Mouse (Mus musculus) heart, postnatal 0 days (tissue): Measurements from ENCODE around the gene Slc24a2. TPM values are rescaled to one million over a fixed set of nuclear protein-coding genes. Genes with fewer than 3 reads are reported as not detected.

Experiments
- ATAC-seq: fragments of 200-750 bp; cut with Nextera tagmentation; 2 replicates; pipeline ENCODE4 v1.8.0; 2017; ENCODE audit warnings: low read depth, moderate number of reproducible peaks, moderate library complexity; ENCODE audit not compliant: insufficient read depth
- DNase-seq: peaks from one replicate; pipeline ENCODE4 v3.0.0-alpha.2; 2016; ENCODE audit warnings: low spot score
- H3K27ac ChIP-seq: fragments of 300-500 bp; sonication (generic); 2 replicates; pipeline ENCODE4 v1.5.1; 2014; ENCODE audit warnings: low read depth, mild to moderate bottlenecking
- H3K27me3 ChIP-seq: fragments of 300-500 bp; sonication (generic); 2 replicates; pipeline ENCODE4 v1.6.1; 2014; ENCODE audit warnings: low read length, mixed read lengths; ENCODE audit not compliant: control insufficient read depth, insufficient read depth
- H3K36me3 ChIP-seq: fragments of 300-500 bp; sonication (generic); replicated peaks from 2 replicates; pipeline ENCODE4 v1.6.1; 2014; ENCODE audit warnings: low read length, mixed read lengths; ENCODE audit not compliant: control insufficient read depth, insufficient read depth
- H3K4me1 ChIP-seq: fragments of 300-500 bp; sonication (generic); 2 replicates; pipeline ENCODE4 v1.6.1; 2014; ENCODE audit warnings: antibody characterized with exemption; ENCODE audit not compliant: control insufficient read depth, insufficient read depth
- H3K4me2 ChIP-seq: fragments of 300-500 bp; sonication (generic); 2 replicates; pipeline ENCODE4 v1.6.1; 2014; ENCODE audit warnings: low read depth, mild to moderate bottlenecking, low read length, moderate library complexity
- H3K4me3 ChIP-seq: fragments of 300-500 bp; sonication (generic); 2 replicates; pipeline ENCODE4 v1.5.1; 2014; ENCODE audit warnings: low read depth, low read length
- H3K9ac ChIP-seq: fragments of 300-500 bp; sonication (generic); replicated peaks from 2 replicates; pipeline ENCODE4 v1.6.1; 2014; ENCODE audit warnings: low read depth, low read length, mixed read lengths
- H3K9me3 ChIP-seq: fragments of 300-500 bp; sonication (generic); replicated peaks from 2 replicates; pipeline ENCODE4 v1.6.1; 2016; ENCODE audit warnings: low read length; ENCODE audit not compliant: control insufficient read depth
- CTCF ChIP-seq: IDR thresholded peaks from 2 replicates; pipeline ENCODE4 v1.5.1; 2016; ENCODE audit warnings: antibody characterized with exemption, control low read depth, low read depth
- EP300 ChIP-seq: IDR thresholded peaks from 2 replicates; pipeline ENCODE4 v1.6.1; 2016; ENCODE audit warnings: antibody characterized with exemption, low read depth
- WGBS: fragments of 180-500 bp; shearing (Covaris S2); extraction: QIAGEN DNeasy Blood & Tissue Kit; methylation state at CpG from one replicate; pipeline ENCODE4 v1.1.7; 2014; 5-methylcytosine and 5-hydroxymethylcytosine counted together
- polyA plus RNA-seq: library from polyadenylated mRNA; unstranded; fragments of >200 nt; fragmentation: Nextera tagmentation; extraction: Ambion mirVana; gene quantifications from 2 replicates; pipeline ENCODE4 v1.2.1, GENCODE M21; 2015
- total RNA-seq: library from RNA; depleted of rRNA; stranded (reverse); fragments of >200 nt; gene quantifications from 2 replicates; pipeline ENCODE4 v1.2.3, GENCODE M21; 2014; ENCODE audit warnings: low replicate concordance

The Slc24a2 gene
- total and polyA plus RNA-seq, 2 experiments from 2014 or later, result 2.1 to 9.7 TPM

DNA sequence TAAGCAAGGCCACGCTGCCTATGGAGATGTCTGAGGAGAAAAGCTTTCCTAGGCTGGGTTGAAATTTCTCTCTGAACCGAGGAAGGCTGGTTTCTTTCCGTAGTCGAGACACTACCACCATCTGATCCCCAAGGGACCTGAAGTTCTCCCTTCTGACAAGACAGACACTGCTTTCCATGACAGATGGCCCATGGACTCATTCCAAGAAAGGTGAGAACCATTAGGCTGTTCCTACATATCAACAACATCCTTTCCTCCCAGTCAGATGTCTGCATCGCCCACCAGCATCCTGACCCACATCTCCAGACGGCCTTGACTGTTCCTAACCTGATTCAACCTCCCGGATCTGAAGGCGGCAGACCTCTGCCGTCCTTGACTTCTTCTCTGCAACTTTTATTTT lies 187.0 kb downstream of the Slc24a2 start:
- 85% methylated on average over 9 of the region's 9 CpGs for WGBS

DNA sequence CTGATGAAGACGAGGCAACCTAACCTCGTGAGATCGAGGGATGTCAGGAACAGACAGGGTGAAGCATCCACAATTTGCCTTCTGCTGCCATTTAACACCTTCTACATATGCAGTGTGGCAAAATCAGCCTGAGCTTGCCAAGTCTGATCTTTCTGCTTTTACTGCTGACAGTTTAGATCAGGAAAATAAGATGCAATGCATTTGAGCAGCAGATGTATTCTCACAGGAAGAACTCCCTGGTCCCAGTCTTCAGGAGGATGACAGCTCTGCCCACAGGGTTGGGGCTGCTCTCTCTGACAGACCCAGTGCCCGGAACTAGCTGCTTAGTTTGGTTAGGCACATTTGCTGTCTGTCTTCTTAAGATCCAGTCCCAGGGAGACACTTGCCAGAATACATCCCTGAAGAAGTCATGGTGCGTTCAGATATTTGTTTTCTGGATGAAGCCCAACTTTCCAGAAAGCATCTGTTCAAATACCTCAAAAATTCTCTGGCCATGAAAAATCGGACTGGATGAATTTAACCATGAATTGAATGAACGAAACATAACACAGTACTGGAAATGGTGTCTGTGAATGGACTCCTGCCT lies 188.8 kb downstream of the Slc24a2 start:
- Histone ChIP-seq H3K27me3 (no peaks in the 10 kb centered on the region), H3K4me1 (no peaks in the 10 kb centered on the region), H3K36me3 (no peaks in the 10 kb centered on the region), H3K9me3 (no peaks in the 10 kb centered on the region), H3K27ac (no peak overlapping the region), H3K4me2 (no peak overlapping the region), H3K4me3 (no peak overlapping the region), H3K9ac (no peak overlapping the region)
- TF ChIP-seq EP300 (no peak), CTCF (no peak)
- 74% methylated on average over 7 of the region's 7 CpGs for WGBS
- ATAC-seq (no peak), DNase-seq (no peak)

More for the DNA sequence above, 187.0 kb downstream of the Slc24a2 start:
- Histone ChIP-seq H3K9me3 (no peaks in the 10 kb centered on the region), H3K9ac (no peak overlapping the region), H3K4me1 (no peaks in the 10 kb centered on the region), H3K36me3 (no peaks in the 10 kb centered on the region), H3K27me3 (no peaks in the 10 kb centered on the region), H3K4me2 (no peak overlapping the region), H3K4me3 (no peak overlapping the region), H3K27ac (no peak overlapping the region)
- DNase-seq (no peak), ATAC-seq (no peak)
- no peak for TF ChIP-seq CTCF
- no peak for TF ChIP-seq EP300

DNA sequence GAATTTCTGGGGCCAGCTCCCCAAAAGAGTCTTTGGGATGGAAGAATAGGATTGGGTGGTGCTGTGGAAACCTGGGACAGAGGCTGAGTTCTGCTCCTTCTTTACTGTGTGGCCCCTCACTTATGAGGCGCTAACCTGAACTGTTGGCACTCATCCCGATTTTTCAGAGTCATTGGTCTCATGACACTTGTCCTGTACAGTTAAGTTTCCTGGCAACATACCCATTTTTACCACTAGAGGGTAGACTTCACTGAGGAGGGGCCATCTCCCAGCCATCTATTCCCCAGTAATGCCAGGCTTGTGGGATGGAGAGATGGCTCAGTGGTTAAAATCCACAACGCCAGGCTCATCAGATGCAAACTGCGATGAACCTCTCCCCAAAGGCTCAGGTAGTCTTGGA lies 192.7 kb downstream of the Slc24a2 start:
- TF ChIP-seq EP300 (no peak), CTCF (peak; percentile 72)
- ATAC-seq (peak; percentile 33; the same call in 1 of the 2 replicates), DNase-seq (peak; percentile 72)
- Histone ChIP-seq H3K27me3 (no peaks in the 10 kb centered on the region), H3K4me3 (no peak overlapping the region), H3K9me3 (no peaks in the 10 kb centered on the region), H3K4me2 (no peak overlapping the region), H3K9ac (no peak overlapping the region), H3K27ac (no peak overlapping the region), H3K36me3 (no peaks in the 10 kb centered on the region), H3K4me1 (no peaks in the 10 kb centered on the region)
- WGBS, result 47% methylated on average over 4 of the region's 4 CpGs

DNA sequence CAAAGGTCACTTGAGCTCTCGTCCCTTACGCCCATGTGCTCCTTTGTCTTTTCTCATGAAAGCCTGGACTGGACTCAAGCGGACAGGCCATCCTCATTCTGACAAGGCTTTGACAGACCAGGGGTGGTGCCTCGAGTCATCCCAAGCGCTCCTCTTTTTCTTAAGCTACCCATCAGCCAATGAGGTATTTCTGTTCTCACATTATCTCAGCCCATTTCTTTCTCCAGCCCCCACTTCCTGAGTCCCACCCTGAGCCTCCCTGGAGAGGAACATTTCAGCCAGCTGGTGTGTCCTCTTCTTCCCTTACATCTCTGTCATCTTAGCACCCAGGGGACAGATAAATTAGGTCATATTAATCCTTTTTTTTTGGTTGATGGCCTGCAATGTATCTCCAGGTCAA lies 193.8 kb downstream of the Slc24a2 start:
- no peak for TF ChIP-seq CTCF
- TF ChIP-seq EP300, result no peak
- Histone ChIP-seq H3K4me1 (no peaks in the 10 kb centered on the region), H3K27ac (no peak overlapping the region), H3K36me3 (no peaks in the 10 kb centered on the region), H3K4me2 (no peak overlapping the region), H3K4me3 (no peak overlapping the region), H3K9ac (no peak overlapping the region), H3K9me3 (no peaks in the 10 kb centered on the region), H3K27me3 (no peaks in the 10 kb centered on the region)
- DNase-seq (no peak), ATAC-seq (no peak)
- whole genome bisulfite sequencing, result 64% methylated on average over 5 of the region's 5 CpGs

DNA sequence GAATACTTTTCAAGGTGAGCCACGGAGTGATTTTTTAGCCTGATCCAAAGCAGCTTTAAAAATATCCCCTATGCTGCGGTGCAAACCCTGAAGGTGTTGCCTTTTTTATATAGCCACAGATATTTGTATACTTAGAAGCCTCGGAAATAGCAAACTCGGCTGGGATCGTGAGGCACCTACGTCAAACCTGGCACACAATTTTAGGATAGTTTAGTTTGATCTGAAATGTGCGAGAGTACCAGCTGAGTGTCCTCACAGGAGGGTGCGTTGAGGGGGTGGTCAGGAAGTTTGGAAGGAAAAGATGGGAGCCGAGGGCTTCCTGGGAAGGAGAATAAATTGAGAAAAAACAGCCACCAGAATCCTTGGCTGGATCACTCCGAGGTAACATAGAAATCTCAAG lies 194.6 kb downstream of the Slc24a2 start:
- no peak overlapping the region for H3K9ac ChIP-seq
- TF ChIP-seq EP300 (no peak), CTCF (no peak)
- 77% methylated on average over 10 of the region's 10 CpGs for WGBS
- H3K4me1 ChIP-seq, result no peaks in the 10 kb centered on the region
- DNase-seq, result no peak
- no peak overlapping the region for H3K27ac ChIP-seq
- no peak overlapping the region for H3K4me3 ChIP-seq
- no peak overlapping the region for H3K4me2 ChIP-seq
- ATAC-seq, result no peak
- H3K27me3 ChIP-seq, result no peaks in the 10 kb centered on the region
- no peaks in the 10 kb centered on the region for H3K36me3 ChIP-seq
- no peaks in the 10 kb centered on the region for H3K9me3 ChIP-seq

DNA sequence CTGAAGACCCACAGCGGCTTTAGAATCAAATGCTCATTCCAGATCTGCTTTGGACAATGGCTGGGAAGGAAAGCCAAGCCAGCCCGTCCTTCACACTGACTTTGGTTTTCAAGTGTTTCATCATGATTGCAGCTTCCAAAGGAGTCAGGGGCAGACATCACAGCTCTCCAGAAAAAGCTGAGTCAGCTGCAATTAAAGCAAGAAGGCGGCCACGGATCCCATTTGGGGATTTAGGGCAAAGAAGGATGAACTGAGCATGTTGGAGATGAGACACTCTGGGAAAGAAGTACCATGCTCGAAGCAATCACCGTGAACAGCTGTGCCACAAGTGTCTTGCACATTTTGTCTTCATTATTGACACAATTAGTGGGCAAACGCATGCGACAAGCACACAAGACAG lies 197.6 kb downstream of the Slc24a2 start:
- Histone ChIP-seq H3K9ac (no peak overlapping the region), H3K4me1 (no peaks in the 10 kb centered on the region), H3K36me3 (no peaks in the 10 kb centered on the region), H3K27me3 (no peaks in the 10 kb centered on the region), H3K27ac (no peak overlapping the region), H3K4me2 (no peak overlapping the region), H3K9me3 (no peaks in the 10 kb centered on the region), H3K4me3 (no peak overlapping the region)
- DNase-seq, result no peak
- no peak for TF ChIP-seq CTCF
- TF ChIP-seq EP300, result no peak
- WGBS, result 86% methylated on average over 8 of the region's 8 CpGs
- no peak for ATAC-seq
